Mouse (Mus musculus): ENCODE data around the gene Otog. TPM values are rescaled to one million over a fixed set of nuclear protein-coding genes. Genes with fewer than 3 reads are reported as not detected.

The Otog gene
- 0.07 TPM in 1 of 2 replicates, not detected in the other for polyA plus RNA-seq (2016; fragmentation: Nextera tagmentation; extraction: Ambion mirVana)

DNA sequence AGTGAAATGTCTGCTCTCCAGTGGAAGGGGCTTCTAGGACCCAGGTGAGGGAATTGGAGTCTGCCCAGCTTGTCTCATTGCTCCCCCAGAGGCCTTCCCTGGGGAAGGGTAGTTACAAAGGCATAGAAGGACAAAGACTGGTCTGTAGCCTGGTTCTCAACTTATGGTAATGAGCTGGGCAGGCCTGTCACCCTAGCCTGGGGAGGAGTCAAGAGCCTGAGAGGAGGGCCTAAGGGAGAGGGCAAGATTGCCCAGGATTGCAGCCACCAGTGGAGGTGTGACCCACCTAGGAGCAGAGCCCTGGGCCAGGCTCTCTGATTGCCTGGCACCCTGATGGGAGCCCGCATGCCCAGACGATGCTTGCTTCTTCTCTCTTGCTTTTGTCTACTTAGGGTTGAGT is at the start of gene Otog:
Gene Otog (plus strand): TSS at position 292 of the 400 bp plus-strand sequence.
- no peak for DNase-seq (ENCODE audit: extremely low spot score, low spot score)
- Histone ChIP-seq H3K9me3 (no peaks in the 10 kb centered on the region), H3K4me1 (peaks cover 37% of the 10 kb centered on the region), H3K27ac (0 out of 2 replicates have a peak within 1 kb of the TSS, but pooled peaks have one; percentile 22), H3K27me3 (ENCODE audit: poor library complexity, severe bottlenecking) (peaks cover 25% of the 10 kb centered on the region), H3K4me3 (no peak within 1 kb of the TSS), H3K36me3 (replicated peaks) (no peaks in the 10 kb centered on the region)
- WGBS, result 46% methylated on average over 2 of the region's 2 CpGs

DNA sequence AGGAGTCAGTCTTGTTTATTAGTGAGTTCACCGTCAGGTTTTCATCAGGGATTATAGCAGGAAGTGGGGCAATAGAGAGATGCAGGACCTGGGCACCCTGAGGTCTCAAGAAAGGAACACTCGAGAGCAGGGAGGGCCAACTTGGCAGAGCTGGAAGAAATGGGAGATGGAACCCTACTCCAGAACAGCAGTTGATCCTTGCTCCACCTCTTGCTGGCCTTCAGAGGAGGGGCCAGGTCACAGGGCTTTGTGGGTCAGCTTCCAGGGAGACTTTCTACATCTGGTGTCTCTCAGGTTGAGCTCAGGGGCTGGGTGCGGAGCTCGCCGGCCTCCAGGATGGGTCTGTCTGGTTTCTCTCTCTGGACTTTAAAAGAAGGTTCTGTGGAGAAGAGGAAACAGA is 45.4 kb upstream of the Otog start:
- Histone ChIP-seq H3K36me3 (replicated peaks) (no peaks in the 10 kb centered on the region), H3K27me3 (ENCODE audit: poor library complexity, severe bottlenecking) (peaks cover 5% of the 10 kb centered on the region; the same call in 1 of the 2 replicates), H3K27ac (no peak overlapping the region), H3K4me1 (no peaks in the 10 kb centered on the region), H3K4me3 (no peak overlapping the region), H3K9me3 (no peaks in the 10 kb centered on the region)
- WGBS, result 83% methylated on average over 5 of the region's 5 CpGs
- DNase-seq (ENCODE audit: extremely low spot score, low spot score), result no peak

DNA sequence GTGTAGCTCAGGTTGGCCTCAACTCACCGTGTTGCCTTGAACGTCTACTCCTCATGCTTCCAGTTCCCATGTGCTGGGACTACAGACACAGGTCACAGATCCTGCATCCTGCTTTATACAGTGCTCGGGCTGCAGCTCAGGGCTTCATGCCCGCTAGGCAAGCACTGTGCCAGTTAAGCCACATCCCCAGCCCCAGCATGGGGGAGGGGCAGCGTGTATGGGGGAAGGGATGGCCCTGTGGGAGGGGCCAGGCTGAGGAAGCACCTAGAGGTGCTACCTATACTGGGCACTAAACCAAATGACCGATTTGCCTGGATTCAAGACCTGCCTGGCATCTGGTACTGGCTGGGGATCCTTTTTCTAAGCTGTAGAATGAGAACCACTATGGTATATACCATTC is 40.8 kb upstream of the Otog start:
- WGBS, result 63% methylated on average over 6 of the region's 6 CpGs
- H3K9me3 ChIP-seq, result no peaks in the 10 kb centered on the region
- H3K27ac ChIP-seq, result no peak overlapping the region
- DNase-seq (ENCODE audit: extremely low spot score, low spot score), result no peak
- peaks cover 5% of the 10 kb centered on the region for H3K27me3 ChIP-seq (ENCODE audit: poor library complexity, severe bottlenecking)
- no peaks in the 10 kb centered on the region for H3K36me3 ChIP-seq (replicated peaks)
- no peak overlapping the region for H3K4me3 ChIP-seq
- peaks cover 23% of the 10 kb centered on the region for H3K4me1 ChIP-seq

DNA sequence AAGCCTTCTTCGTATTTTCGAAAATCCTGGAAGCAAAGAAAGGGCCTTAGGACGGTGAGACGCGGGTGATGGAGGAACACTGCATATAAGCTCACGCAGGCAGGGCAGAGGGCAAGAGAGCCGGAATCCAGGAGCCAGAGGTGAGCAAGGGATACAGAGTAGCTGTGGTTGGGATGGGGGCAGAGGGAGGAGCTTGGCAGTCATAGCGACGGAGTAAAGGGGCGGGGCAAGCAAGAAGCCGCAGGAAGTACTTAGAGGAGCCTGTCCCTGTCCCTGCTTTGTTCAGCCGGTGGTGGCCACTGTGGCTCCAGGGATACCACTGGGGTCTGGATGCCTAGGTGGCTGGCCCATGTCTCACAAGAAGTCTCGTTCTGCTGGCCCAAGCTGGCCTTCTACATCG is 39.1 kb upstream of the Otog start:
- DNase-seq (ENCODE audit: extremely low spot score, low spot score), result peak; percentile 56
- peak overlapping the region; percentile 83 for H3K27ac ChIP-seq
- H3K36me3 ChIP-seq (replicated peaks), result no peaks in the 10 kb centered on the region
- no peaks in the 10 kb centered on the region for H3K9me3 ChIP-seq
- peaks cover 23% of the 10 kb centered on the region for H3K4me1 ChIP-seq
- H3K27me3 ChIP-seq (ENCODE audit: poor library complexity, severe bottlenecking), result peaks cover 5% of the 10 kb centered on the region
- 11% methylated on average over 14 of the region's 14 CpGs for WGBS
- H3K4me3 ChIP-seq, result peak overlapping the region; percentile 39

DNA sequence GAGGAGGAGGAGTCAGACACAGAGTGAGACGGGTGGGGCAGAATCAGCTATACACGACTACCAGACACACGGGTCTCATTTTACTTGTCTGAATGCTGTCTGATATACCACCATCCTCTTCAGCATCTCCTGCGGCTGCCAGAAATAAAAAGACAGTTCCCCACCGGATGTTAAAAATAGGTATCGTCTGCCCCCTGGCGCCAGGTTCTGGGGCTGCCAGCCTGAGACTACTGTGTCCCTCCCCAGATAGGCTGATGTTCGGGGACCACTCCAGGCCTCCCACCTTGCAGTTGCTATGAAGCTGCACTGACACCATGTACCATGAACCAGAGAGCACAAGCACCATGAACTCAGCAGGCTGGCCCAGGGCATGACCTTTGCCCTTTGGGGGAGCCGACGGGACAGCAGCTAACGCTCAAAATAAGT is 36.7 kb upstream of the Otog start:
- Histone ChIP-seq H3K27ac (no peak overlapping the region), H3K27me3 (ENCODE audit: poor library complexity, severe bottlenecking) (peaks cover 5% of the 10 kb centered on the region), H3K4me3 (no peak overlapping the region), H3K36me3 (replicated peaks) (no peaks in the 10 kb centered on the region), H3K9me3 (no peaks in the 10 kb centered on the region), H3K4me1 (peaks cover 23% of the 10 kb centered on the region)
- peak; percentile 33 for DNase-seq (ENCODE audit: extremely low spot score, low spot score)
- 43% methylated on average over 11 of the region's 11 CpGs for WGBS

DNA sequence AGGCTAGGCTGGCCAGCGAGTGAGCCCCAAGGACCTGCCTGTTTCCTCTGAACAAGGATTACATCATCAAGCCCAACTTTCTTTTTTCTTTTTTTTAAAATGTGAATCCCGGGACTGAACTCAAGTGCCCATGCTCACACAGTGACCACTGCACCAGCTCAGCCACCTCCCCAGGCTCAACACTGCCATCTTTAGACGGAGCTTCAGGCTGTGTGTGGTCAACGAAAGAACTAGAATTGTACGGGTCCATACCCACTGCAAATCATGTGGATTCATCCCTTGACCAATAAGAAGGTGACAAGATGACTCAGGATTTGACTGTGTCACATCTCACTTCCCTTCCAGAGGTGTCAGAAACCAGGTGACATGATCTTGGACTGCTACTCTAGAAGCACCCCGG is 36.0 kb upstream of the Otog start:
- Histone ChIP-seq H3K27ac (no peak overlapping the region), H3K9me3 (no peaks in the 10 kb centered on the region), H3K27me3 (ENCODE audit: poor library complexity, severe bottlenecking) (no peaks in the 10 kb centered on the region; the same call in 1 of the 2 replicates), H3K4me1 (peaks cover 24% of the 10 kb centered on the region), H3K4me3 (no peak overlapping the region), H3K36me3 (replicated peaks) (no peaks in the 10 kb centered on the region)
- no peak for DNase-seq (ENCODE audit: extremely low spot score, low spot score)
- 72% methylated on average over 6 of the region's 6 CpGs for WGBS

DNA sequence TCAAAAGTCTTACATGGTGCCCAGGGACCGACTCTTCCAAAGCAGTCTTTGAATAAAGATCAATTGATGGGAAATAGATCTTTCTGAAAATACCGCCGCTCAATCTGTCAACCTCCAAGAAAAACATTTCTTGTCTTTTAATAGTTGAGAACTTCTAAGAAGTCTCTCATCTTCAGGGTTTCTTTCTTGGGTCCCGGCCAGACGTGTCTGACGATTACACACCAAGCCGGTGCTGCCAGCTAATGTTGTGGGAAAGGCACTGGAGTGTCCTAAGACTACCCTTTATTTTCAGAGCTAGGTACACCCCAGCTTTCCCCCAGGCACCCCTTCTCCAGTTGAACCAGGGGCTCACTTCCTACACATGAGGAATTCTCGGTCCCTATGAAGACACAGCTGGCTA is 32.7 kb upstream of the Otog start:
- DNase-seq (ENCODE audit: extremely low spot score, low spot score), result no peak
- H3K4me3 ChIP-seq, result no peak overlapping the region
- no peaks in the 10 kb centered on the region for H3K27me3 ChIP-seq (ENCODE audit: poor library complexity, severe bottlenecking)
- no peaks in the 10 kb centered on the region for H3K36me3 ChIP-seq (replicated peaks)
- 93% methylated on average over 8 of the region's 8 CpGs for WGBS
- H3K27ac ChIP-seq, result no peak overlapping the region
- H3K4me1 ChIP-seq, result peaks cover 9% of the 10 kb centered on the region; the same call in 1 of the 2 replicates
- no peaks in the 10 kb centered on the region for H3K9me3 ChIP-seq

DNA sequence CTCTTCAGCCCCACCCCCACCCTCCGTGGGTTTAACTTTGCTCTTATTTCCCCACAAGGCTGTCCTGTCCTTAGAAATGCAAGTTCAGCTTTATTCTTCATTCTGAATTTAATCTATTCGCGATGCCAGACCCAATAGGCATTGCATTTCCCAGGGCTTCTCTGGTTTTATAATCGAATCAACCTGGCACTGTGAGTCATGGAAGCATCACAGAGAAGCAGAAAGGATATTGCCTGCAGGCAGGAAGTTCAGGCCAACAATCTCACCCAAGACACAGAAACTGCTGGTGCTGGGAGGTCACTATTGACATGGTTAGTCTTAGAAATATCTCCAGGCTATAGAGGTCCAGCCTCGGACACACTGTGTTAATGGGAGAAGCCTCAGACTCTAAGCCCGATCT is 30.5 kb upstream of the Otog start:
- Histone ChIP-seq H3K9me3 (no peaks in the 10 kb centered on the region), H3K4me3 (no peak overlapping the region), H3K36me3 (replicated peaks) (no peaks in the 10 kb centered on the region), H3K27me3 (ENCODE audit: poor library complexity, severe bottlenecking) (no peaks in the 10 kb centered on the region), H3K4me1 (peaks cover 10% of the 10 kb centered on the region; the same call in 1 of the 2 replicates), H3K27ac (no peak overlapping the region)
- WGBS, result 85% methylated on average over 6 of the region's 6 CpGs
- no peak for DNase-seq (ENCODE audit: extremely low spot score, low spot score)

DNA sequence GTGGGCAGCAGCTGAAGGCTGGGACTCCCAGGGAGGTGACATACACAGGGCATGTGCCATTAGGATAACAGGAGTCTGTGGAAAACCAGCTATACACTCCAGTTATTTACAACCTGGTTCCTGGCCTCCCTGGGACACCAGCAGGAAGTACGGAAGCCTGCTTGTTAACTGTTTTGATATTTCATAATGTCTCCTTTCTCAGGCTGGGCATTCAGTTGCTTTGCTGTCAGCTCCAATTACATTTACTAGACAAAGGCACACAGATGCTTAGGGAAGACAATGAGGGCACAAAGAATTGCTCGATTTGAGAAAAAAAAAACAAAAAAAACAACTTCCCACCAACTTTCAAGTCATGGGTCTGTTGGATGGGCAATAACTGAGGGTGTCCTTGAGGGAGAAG is 24.3 kb upstream of the Otog start:
- Histone ChIP-seq H3K36me3 (replicated peaks) (no peaks in the 10 kb centered on the region), H3K4me3 (no peak overlapping the region), H3K9me3 (no peaks in the 10 kb centered on the region), H3K4me1 (peaks cover 21% of the 10 kb centered on the region), H3K27ac (no peak overlapping the region), H3K27me3 (ENCODE audit: poor library complexity, severe bottlenecking) (peaks cover 32% of the 10 kb centered on the region)
- no peak for DNase-seq (ENCODE audit: extremely low spot score, low spot score)
- WGBS, result 75% methylated on average over 2 of the region's 2 CpGs

DNA sequence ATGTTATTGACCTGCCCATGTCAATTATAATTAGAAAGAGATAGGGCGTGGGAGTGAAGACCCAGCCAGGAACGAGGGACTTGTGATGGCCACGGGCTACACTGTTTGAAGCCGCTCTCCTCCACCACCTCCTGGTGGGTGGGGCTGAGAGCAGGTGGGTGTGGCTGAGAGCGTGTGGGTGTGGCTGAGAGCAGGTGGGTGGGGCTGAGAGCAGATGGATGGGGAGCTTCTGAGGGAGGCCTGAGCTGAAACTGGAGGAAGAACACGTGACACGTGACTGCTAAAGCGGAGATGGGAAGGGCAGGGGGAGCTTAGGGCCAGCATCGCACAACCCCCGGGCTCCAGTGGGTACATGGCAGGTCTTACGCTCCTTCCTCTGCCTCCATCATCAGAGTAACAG is 22.4 kb upstream of the Otog start:
- Histone ChIP-seq H3K4me3 (peak overlapping the region; percentile 11; the same call in 1 of the 2 replicates), H3K36me3 (replicated peaks) (no peaks in the 10 kb centered on the region), H3K27me3 (ENCODE audit: poor library complexity, severe bottlenecking) (peaks cover 33% of the 10 kb centered on the region), H3K27ac (no peak overlapping the region), H3K9me3 (no peaks in the 10 kb centered on the region), H3K4me1 (peaks cover 15% of the 10 kb centered on the region)
- WGBS, result 15% methylated on average over 11 of the region's 11 CpGs
- peak; percentile 55 for DNase-seq (ENCODE audit: extremely low spot score, low spot score)

DNA sequence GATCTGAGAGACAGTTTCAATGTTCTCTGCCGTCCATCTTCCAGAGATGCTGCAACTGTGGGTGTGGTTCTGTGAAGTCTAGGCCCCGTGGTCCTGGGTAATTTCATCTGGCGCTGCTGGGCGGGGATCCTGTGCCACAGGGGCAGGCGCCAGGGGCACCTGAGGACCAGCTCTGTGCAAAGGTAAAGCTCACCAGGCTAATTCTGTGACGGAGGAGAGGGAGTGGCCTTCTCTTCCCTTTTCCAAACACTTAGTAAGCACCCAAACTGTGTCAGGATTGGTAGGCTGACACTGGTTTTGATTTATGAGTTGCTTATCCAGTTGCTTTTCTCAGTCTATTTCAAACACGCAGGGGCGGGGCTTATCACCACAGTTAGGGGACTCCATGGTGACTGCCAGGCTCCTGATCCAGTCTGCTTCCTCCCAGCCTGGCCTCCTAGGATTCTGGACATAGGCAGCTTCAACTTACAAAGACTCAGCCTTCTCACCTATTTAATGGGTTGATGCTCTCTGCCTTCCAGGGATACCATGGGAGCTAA is 20.1 kb upstream of the Otog start:
- no peaks in the 10 kb centered on the region for H3K9me3 ChIP-seq
- H3K27ac ChIP-seq, result no peak overlapping the region
- DNase-seq (ENCODE audit: extremely low spot score, low spot score), result no peak
- 76% methylated on average over 8 of the region's 8 CpGs for WGBS
- H3K36me3 ChIP-seq (replicated peaks), result no peaks in the 10 kb centered on the region
- no peak overlapping the region for H3K4me3 ChIP-seq
- peaks cover 15% of the 10 kb centered on the region for H3K4me1 ChIP-seq
- H3K27me3 ChIP-seq (ENCODE audit: poor library complexity, severe bottlenecking), result peaks cover 33% of the 10 kb centered on the region

DNA sequence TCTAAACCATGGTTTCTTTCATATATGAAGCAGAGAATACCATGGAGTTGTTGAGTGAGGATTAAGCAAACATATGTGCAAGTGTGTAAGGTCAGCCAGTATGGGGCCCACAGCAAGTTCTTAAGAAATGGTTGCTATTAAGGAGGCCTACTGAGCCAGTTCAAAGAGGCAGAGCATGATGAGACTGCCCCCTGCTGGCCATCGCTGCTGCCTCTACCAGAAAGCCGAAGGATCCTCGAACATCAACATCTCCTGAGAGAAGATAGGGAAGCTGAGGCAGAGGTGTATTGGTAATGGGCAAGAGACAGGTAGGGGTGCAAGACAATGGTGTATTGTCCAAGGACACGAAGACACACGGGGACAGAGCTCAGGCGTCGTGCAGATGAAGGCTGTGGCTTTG is 14.5 kb upstream of the Otog start:
- Histone ChIP-seq H3K4me1 (peaks cover 11% of the 10 kb centered on the region), H3K4me3 (no peak overlapping the region), H3K9me3 (no peaks in the 10 kb centered on the region), H3K36me3 (replicated peaks) (no peaks in the 10 kb centered on the region), H3K27me3 (ENCODE audit: poor library complexity, severe bottlenecking) (peaks cover 21% of the 10 kb centered on the region; the same call in 1 of the 2 replicates), H3K27ac (no peak overlapping the region)
- DNase-seq (ENCODE audit: extremely low spot score, low spot score), result peak; percentile 60
- WGBS, result 29% methylated on average over 7 of the region's 7 CpGs

DNA sequence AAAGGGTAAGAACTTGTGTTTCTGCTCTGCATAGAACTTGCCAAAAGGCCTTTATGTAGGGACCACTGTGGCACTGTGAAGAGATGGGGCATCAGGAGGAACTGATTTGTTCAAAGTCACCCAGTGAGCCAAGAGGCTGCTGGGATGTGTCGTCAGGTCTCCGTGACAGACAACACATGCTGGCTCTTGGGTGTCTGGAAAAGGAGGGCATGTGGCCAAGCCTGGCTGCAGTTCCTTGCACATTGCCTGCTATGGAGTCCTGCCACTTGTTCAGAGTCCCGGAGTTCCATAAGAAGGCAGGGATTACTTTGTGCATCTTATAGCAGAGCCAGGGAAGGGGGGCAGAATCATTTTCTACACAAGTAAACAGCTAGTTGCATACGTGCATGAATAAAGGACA is 13.9 kb upstream of the Otog start:
- DNase-seq (ENCODE audit: extremely low spot score, low spot score), result no peak
- Histone ChIP-seq H3K4me3 (no peak overlapping the region), H3K36me3 (replicated peaks) (no peaks in the 10 kb centered on the region), H3K4me1 (peaks cover 11% of the 10 kb centered on the region), H3K27ac (no peak overlapping the region), H3K27me3 (ENCODE audit: poor library complexity, severe bottlenecking) (peaks cover 17% of the 10 kb centered on the region; the same call in 1 of the 2 replicates), H3K9me3 (no peaks in the 10 kb centered on the region)
- WGBS, result 84% methylated on average over 4 of the region's 4 CpGs
